Mouse (Mus musculus) forelimb bud, embryonic 11.5 days (tissue): ENCODE data around the gene Tspan33.
"Not testable (repeated sequence)": the region's sequence is repeated elsewhere in the genome, so short reads cannot be mapped to it uniquely, and the experiment has no call there.

Experiments
- DNase-seq: peaks from one replicate; pipeline ENCODE4 v3.0.0-alpha.2; 2012; ENCODE audit warnings: low read depth, low spot score

Tspan33 gene

GRCm38 (mm10) chr6:29693953-29694352 is at the start of gene Tspan33:
Tspan33 (plus strand) TSS chr6:29694222.
- peak; percentile 82 for DNase-seq

DNA sequence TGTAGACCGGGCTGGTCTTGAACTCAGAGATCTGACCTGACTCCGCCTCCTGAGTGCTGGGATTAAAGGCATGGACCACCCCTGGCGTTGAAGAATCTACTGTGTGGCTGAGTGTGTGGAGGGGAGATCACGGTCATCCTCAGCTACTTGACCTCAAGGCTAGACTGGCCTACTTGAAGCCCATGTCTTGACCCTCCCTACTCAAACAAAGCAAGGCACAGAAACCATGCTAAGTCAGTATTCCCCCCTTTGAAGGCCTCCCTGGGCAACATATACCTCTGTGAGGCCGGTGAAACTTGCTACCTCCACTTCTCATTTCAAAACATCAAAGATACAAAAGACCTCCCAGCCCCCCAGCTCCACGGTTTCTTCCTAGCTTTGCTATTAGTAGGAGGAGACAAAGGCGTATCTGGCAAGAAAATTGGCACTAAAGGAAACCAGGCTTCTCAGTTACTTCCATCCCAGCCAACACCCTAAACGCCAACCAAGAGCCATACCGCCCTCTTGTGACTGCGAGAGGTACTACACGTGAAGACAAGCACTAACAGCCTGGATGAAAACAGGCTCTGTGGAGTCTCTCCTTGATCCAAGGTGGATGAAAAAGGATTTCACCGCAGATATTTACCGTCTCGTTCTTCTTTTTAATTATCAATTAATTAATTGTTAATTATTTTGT is 44.4 kb upstream of the Tspan33 start:
- DNase-seq = peak; percentile 89

DNA sequence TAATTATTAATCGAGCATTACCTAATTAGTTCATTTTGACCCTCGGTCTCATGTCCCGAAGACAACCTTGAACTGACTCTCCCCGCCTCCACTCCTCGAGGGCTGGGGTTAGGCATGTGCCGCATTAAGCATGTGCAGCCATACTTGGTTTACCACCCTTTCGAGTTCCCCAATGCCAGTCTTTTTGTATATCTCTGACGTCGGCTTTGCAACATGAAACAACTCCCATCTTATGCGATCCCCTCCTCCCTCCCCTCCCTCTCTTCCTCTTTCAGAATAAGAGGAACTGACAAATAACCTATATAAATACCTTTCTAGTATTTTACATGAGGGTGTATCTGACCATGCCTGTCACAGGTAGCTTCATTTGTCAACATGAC is 43.9 kb upstream of the Tspan33 start:
- DNase-seq = no peak

DNA sequence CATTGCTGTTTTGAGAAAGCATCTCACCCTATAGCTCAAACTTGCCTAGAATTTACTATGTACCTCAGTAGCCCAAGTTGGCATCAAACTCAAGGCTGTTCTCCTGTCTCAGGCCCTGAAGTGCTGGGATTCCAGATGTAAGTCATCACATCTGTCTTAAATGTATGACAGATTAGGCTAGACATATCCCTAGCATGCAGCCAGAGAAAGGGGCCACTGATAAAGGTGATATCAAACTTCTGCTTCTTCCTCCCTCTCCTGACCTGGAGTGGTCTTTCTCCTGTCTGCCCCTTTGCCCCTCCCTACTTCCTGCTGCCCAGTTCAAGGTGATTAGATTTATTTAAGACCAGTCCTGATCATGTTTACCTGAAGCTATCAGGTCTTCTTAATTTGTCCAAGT is 40.8 kb upstream of the Tspan33 start:
- no peak for DNase-seq

GRCm38 (mm10) chr6:29658626-29659475 is 35.2 kb upstream of the Tspan33 start:
- no peak for DNase-seq

DNA sequence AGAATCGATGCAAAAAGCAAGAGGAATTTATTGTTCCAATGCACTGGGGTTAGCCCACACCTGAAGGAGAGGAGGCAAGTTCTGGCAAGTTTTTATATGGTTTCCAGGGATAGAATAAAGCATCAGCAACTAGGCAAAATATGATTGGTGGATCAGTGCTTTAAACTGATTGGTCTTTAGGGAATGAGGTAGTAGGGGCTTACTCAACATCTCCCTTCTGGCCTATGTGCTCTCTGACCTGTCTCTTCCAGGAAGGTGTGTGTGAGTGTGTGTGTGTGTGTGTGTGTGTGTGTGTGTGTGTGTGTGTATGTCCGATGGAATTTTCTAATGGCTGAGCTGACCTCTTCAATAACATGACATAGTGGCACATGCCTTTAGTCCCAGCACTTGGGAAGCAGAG is 34.1 kb upstream of the Tspan33 start:
- no peak for DNase-seq

GRCm38 (mm10) chr6:29660662-29661307 is 33.2 kb upstream of the Tspan33 start:
- DNase-seq = no peak

DNA sequence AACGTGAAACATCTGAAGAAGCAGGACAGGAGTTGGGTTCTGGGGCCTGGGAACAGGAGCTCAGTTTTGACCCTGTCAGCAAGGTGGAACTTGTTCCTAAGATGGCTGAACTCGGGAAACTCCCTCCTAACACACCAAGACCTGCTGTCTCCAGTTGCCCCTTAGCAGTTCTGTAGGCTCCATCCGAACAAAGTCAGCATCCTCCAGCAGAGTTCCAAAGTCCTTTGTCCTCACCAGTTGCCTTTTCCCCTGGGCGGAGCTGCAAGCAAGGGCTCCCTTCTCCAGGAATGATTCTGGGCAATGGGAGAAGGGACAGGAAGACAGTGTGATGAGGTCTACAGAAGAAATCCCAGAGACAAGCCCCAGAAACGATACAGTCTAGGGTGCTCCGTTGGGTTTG is 26.8 kb upstream of the Tspan33 start:
- DNase-seq = no peak

- DNase-seq = no peak
Measured at GRCm38 (mm10) chr6:29671741-29672140, 22.3 kb upstream of the Tspan33 start.

DNA sequence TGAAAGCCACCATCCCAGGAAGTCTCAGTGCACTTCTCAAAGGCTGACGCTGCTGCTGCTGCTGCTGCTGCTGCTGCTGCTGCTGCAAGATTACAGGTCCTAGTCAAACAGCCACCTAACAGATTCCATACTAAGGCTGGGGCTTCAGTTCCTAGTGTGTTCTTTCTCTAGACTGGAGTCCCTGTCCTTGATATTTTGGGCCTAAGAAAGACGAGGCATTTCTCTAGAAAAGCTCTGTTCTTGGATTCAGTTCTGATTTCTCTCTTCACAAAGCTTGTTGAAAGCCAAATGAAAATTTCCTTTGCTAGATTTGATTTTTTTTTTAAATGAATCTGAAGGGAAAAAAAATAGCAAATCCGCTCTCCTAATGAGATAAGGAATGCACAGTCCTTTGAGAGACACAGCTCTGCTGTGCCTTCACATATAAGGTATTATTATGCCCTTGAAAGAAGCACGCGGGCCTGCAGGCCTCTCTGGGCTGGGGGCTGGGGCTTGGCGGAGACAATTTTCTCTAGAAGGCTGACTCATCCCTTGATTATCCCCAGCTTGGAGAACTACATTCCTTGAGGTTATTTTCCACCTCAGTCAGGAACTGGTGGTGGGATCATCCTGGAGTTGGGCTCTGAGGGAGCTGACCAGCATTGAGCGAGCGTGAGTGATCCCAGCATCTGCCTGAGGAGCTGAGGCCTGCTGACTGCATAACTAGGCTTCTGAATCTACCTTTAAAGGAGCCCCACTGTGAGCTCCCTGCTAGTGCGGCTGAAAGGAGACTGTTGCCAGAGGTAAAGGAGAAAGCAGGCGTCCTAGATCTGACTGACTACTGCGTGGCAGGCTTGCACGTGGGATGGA is 21.2 kb upstream of the Tspan33 start:
- DNase-seq = no peak

GRCm38 (mm10) chr6:29673739-29674138 is 20.3 kb upstream of the Tspan33 start:
- no peak for DNase-seq

DNA sequence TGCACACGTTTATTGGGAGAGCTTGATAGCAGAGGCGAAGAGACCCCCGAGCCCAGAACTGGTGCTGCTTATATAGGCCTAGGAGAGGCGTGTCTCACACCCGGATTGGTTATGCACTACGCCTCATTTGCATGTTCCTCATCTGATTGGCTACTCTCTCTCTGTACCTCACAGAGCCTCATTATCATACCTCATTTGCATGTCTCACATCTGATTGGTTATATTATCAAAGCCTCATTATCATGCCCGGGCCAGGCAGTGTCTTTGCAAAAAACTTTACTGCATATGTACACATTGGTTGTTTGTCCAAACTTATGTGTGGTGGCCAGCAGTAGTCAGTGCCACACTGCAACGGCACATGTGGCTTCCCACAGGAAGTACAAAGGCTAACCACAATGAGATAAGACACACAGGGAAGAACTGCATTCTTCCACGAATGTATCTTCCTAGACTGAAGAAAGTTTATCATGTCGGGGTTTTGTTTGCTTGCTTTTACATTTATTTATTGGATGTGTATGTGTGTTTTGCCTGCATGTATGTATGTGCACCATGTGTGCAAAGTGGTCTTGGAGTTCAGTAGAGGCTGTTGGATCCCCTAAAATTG is 14.0 kb upstream of the Tspan33 start:
- DNase-seq = not testable (repeated sequence)

DNA sequence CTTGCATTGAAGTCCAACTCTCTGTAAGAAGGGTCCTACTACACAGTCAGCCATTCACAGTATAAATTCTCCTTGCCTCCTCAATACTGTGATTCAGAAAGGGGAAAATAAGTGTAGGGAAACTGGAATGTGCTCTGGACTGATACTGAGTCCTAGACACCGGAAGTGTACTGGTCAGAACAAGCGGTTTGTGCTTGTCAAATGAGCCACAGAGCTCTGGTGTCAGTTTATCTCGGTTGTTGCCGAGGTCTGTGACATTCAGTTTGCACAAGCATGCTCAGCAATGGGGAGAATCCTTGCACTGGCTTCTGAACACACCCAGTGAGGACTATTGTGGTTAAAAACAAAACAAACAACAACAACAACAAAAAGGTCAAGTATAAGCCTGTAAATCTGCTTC is 12.2 kb upstream of the Tspan33 start:
- no peak for DNase-seq

GRCm38 (mm10) chr6:29684686-29685085 is 9.3 kb upstream of the Tspan33 start:
- DNase-seq = no peak

DNA sequence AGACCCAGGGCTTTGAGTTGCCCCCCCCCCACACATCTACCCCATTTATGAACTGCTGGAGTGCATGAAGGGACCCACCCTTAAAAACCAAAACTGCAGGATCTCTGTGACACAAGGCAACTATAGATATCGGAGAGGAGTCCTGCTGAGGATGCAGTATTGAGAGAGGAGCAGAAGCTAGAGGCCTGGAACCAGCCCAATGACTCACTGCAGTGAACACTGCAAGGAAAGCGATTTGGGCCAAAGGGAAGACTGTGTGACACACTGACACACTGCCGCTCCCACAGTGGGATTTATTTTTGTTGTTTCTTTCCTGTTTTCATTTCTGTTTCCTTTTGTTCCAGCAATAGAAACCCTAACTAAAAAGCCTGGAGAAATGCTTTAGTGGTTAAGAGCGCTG is 8.1 kb upstream of the Tspan33 start:
- DNase-seq = no peak

- DNase-seq = no peak
Measured at GRCm38 (mm10) chr6:29689458-29689857, 4.6 kb upstream of the Tspan33 start.

GRCm38 (mm10) chr6:29694375-29695289 is 610 bp downstream of the Tspan33 start:
- no peak for DNase-seq

- DNase-seq = no peak
Measured at GRCm38 (mm10) chr6:29695290-29695674, 1.3 kb downstream of the Tspan33 start.

DNA sequence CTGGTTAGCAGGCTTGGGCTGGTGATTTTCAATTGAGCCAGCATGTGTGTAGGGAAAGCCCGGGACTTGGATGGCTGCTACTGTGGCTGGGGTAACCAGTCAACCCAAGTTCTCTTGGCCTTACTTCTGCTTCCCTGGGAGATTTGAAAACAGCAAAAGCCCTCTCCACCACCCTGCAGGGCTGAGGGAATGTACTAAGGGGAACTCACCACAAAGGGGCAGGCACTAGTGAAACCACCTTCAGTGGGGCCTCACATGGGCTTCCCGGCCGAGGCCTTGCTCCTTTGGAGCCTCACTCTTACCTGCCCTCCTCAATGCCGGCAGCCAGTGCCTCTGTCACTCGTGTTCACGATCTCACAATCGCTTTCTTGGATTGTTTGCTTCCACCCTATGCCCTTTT is 2.0 kb downstream of the Tspan33 start:
- no peak for DNase-seq

DNA sequence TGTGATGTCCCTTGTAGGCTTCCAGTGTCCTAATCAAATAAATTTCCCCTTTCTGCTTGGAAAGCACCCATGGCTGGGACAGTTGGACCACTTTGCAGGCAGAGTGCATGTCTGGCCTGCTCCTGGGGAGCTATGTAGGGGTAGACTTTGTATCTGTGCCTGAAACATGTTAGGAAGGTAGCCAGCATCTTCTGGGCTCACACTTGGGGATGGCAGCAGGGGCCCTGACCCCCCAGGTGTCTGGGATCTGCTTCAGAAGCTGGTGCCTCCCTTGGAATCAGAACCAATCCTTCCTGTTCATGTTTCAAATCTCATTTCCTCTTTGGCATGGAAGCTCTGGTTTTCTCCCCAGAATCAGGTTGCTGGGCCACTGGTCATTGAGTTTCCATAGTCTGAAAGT is 3.1 kb downstream of the Tspan33 start:
- no peak for DNase-seq
